Mouse (Mus musculus) cerebellum, adult (tissue): ENCODE measurements around the gene Olfr916.

Source experiments
- ATAC-seq: cut with Nextera tagmentation; 2 replicates; pipeline ENCODE4 v1.9.2; 2017; ENCODE audit warnings: mild to moderate bottlenecking, moderate library complexity, mixed read lengths; ENCODE audit not compliant: insufficient number of reproducible peaks, low FRiP score, low TSS enrichment

Olfr916 gene

GRCm38 (mm10) chr9:38659775-38660174, at the start of gene Olfr916:
Gene Olfr916 (minus strand): TSS chr9:38659875.
- ATAC-seq = no peak

GRCm38 (mm10) chr9:38674501-38674900, 14.8 kb upstream of the Olfr916 start, which contains the start of gene Olfr918:
Gene Olfr918 (minus strand): TSS chr9:38674601.
- ATAC-seq = no peak

DNA sequence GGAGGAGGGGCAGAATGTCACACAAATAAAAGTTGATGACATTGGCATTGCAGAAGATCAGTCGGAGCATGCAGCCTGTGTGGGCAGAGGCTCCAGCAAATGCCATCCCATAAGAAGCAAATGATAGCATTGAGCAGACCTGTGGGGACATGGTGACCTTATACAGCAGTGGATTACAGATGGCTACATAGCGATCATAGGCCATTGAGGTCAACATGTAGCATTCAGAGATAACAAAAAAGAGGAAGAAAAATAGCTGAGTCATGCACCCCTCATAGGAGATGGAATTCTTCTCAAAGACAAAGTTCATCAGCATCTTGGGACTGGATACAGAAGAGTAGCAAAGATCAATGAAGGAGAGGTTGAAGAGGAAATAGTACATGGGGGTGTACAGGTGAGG, 13.2 kb upstream of the Olfr916 start:
- no peak for ATAC-seq

DNA sequence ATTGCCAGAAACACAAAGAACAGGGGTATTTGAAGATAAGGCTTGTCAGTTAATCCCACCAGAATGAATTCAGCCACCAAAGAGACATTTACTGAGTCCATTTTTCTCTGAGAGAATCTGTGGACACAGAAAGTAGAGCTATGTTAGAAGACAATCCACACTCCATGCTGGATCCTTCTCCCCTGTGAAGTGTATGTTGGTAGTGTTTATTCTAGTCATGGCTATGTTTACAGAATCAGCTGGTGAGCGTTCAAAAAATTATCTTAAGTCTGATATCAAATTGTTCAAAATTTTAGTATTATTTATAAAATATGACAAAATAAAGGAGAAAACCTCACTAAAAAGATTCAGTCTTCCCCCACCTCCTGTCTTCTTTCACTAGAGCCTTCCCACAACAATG, 6.1 kb upstream of the Olfr916 start, which contains the start of gene Olfr917:
TSS of gene Olfr917 (minus strand) at position 101 of the 400 bp plus-strand sequence.
- ATAC-seq = no peak

DNA sequence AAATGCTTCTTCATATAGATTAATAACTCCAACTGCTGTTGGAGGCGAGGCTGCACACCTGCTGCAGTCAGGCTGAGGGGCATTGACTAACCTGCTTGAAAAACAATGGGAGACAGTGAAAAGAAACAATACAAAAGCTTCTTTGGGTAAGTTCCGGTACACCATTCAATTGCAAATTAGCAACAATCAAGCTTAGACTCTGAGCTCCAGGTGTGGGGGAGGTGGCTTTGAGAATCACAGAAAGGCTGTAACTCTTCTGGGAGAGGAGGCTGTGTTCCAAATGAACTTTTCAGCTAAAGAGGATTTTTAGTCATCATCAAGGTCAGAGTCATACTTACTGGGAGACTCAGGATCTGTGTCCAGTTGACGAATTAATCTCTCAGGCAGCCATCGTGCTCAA, 27.3 kb downstream of the Olfr916 start:
- ATAC-seq = no peak
